Mouse (Mus musculus) naive thymus-derived CD4-positive, alpha-beta T cell, adult 2 months (primary cell): ENCODE measurements around the gene Mef2d.

Experiments
- DNase-seq: peaks from one replicate; pipeline ENCODE4 v3.0.0-alpha.2; 2011; ENCODE audit warnings: low read depth

The Mef2d gene

DNA sequence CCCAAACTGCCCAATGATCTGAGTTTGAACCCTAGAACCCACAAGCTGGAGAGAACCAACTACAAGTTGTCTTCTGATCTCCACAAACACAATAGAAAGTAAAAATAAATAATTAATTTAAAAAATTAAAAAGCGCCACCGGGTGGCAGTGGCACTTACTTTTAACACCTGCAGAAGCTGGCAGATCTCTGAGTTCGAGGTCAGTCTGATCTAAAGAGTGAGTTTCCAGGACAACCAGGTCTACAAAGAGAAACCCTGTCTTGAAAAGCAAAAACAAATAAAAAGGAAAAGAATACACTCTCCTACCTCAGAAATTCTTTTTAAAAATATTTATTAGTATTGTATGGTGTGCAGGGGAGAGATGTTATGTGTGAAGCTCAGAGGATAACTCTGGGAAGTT lies 4.4 kb upstream of the Mef2d start:
- DNase-seq = peak; percentile 82

DNA sequence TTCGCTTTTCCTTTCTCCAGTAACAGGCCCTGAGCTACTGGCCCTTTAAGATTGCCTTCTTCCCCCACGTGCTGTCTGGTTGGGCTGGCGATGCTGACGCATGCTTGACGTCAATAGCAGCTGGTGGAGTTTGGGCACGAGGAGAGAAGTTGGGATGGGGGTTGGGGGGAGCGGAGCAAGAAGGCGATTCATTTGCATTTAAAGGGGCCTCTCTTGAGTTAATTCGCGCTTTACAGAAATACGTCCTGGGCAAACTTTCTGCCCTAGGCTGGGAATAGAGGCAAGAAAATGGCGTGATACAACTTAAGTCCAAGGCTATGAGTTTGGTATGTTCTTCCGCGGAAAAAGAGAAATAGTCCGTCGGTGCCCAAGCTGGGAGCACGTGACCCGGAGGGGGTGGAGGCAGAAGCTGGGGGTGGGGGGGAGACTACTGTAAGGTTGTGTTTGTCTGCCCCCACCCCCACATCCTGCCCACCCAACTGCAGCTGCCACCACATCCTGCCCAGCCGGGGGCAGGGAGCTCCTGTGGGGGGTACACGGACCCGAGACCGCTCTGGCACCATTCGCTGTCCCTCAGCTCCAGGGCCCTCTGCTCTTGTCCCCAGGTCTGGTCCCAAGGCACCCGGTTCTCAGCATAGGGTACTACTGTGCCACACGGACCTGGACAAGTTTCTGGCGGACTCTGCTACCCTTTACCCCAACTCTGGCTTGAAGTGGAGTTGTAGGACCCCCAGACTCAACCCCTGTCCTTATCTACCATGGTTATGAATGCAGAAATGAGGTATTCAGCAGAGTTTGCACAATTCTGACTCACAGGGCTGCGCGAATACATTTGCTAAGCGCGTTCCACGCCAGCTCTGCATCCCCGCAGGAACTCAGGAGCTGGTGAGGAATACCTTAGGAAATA lies 3.6 kb upstream of the Mef2d start:
- DNase-seq = peak; percentile 96

DNA sequence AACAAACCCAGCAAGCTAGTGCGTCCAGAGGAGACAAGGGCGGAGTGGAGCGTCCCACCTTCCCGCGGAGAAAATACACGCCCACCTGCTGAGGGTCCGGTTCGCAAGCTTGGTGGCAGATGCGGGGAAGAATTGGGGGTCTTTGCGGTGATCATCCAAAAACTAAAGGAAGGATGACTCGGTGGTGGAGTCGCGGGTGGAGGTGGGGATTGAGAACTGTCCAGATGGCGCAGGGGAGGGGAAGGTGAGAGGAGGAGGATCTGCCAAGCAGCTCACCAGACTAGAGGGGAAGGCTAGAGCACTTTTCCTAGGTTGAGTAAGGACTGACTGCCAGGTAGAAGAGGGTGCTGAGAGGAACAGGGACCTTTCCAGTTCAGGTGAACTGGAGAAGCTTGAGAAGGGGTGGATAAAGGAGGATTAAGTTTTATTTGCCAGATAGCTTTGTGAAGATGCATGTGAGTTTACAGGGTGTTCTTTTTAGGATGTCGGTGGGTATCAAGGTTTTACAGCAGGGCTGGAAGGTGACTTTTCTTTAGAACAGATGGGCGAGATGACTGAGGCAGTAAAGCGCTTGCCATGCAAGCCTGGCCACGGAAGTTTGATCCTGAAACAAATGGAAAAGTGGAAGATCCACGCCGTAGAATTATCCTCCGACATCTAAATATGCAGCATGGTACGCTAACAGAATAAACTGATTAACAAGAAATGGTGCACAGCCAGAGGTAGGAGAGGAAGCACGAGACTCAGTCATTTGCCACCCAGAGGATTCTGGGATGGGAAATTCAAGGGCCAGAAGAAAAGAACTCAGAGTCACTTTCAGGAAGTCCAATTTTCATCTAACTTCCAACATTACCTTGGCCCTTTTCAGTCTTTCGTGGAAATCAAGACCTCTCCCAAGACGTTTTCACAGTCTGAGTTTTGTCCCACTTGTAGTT lies 2.7 kb upstream of the Mef2d start:
- peak; percentile 55 for DNase-seq

DNA sequence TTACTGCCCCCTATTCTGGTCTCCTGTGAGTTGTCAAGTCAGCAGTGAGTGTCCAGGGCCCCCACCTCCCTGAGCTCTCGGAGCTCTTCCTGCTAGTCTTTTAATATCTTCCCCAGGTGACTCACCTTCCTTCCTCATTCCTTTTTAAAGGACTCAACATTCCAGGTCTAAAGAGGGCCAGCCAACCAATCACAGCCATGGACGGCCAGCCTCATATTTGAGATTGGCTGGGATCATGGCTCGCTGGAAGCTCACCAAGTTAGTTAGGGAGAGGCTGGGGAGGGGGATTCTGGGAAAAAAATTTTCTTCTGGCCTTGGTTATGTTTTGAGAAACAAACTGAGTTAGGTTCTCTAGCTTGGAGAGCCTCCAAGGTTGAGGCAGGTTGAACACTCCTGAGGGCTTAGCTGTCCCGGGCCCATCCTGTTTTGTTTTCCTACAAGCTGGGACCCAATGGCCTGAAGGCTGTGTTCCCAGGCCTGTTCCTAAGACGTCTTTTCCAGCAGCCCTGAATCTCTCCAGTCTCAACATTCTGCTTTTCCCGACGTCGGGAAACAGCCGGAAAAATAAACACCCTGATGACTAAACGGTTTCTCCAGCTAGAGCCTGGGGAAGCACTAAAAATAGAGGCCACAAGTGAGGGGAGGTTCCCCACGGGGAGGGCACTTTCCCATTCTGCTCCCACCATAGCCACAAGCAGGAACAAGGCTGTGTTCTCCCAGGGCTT lies 1.8 kb upstream of the Mef2d start:
- DNase-seq = no peak

DNA sequence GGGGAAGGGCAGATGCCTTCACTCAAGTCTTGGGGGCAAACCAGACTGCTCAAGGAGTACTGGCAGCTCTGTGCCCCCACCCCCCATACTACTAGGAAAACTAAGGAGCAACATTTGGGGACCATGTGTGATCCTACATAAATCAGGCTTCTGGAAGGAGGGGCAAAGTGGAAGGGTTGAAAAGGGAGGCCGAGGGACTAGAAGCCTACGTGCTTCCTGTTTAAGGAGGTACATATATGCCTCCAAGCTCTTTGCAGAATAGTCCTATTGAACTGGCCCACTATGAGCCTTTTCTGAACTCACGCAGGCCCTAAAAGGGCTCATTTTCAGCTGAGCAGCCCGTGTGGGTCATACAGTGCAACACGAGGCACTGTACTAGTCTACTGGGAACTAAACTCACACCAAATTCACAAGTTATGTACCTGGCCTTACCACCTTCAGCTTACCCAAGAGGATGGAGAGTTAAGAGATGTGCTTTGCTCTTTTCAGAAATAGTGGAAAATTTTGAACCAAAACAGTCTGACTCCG lies 1.2 kb upstream of the Mef2d start:
- DNase-seq = peak; percentile 78

DNA sequence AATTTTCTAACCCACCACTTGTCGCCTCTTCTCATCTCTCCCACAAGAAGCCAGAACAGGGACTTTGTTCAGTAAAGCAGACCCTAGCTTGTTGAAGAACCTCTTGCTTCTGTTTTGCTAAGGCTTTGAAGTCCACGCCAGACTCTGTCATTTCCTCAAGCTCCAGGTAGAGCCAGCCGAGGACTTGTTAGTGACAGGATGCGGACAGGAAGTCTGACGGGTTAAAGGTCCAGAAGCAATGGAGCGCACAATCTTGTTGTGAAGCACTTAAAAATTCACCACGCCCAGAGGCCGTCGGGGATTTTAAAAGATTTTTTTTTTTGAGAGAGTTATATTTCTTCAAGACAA lies 759 bp upstream of the Mef2d start:
- DNase-seq = peak; percentile 87

DNA sequence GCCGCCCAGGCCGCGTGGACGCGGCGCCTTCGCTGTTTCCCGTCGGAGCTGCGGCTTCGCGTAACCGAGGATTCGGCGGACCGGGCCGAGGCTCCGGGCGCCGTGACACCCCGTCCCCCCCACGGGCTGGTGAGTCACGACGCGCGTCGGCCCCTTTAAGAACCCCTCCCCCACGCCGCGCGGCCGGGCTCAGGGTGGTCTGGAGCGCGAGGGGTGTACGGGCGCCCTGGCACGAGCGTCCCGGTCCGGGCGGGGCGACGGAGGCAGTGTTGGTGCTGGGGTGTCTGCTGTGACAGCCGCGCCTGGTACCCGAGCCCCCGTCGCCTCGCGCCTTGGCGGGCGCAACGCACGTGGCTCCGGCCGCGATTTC lies 359 bp downstream of the Mef2d start:
- DNase-seq = no peak

DNA sequence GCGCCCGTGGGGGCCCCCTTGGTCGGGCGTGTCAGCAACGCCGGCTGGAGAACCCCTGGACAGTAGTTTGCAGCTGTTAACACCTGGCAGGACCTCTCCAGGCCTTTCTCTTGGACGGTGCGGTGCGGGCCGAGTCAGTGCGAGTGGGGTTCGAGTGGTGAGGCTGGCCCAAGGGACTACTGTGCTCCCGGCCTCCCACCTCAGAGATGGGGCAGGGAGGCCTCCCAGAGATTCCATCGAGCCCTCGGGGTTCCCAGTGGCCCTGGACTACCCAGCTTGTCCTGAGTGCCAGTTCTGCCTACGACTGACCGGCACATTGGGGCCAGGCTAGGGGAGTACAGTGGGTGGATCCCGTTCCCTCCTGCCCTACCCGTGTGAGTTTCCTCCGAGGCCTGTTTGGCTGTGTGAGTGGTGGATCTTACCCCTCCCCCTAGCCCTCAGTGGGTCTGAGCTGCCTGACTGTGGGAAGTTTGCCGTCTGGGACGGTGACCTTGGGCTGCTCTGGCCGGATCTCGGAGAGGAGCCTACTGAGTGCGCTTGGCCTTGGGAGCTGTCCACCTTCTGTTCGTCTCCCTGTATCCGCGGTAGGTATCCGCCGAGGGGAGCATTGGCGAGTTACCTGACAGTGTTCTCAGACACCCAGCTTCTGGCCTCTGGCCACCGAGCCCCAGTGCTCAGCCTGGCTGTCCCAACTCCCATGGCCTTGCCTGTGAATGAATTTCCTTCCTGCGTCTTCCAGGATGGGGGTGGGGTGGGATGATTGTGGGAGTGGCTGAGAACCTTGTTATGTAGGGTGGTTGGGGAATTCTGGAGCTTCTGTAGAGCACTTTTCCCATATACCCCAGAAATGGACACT lies 972 bp downstream of the Mef2d start:
- peak; percentile 63 for DNase-seq

DNA sequence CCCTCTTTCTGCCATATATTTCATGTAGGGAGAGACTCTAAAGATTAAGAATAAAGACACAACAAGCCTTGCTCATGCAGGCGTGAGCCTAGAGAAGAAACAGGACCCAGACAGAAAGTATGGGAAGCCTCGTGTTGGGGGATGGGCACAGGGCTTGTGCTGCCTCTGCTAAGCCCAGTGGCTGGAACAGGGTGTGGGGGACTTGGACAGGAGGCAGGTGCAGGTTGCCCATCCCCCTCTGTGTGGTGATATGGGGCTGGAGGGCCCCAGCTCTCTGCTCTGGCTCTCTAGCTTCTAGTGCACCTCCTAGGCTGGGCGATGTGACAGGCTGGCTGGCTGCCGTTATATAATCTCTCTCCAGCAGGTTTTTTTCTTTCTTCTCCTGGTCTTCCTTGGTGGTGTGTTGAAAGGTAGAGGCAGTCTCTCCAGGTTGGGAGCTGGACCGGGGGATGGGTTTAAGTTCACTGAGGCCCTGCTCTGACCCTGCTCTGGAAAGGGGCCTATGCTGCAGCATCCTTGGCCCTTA lies 1.9 kb downstream of the Mef2d start:
- DNase-seq = peak; percentile 49

DNA sequence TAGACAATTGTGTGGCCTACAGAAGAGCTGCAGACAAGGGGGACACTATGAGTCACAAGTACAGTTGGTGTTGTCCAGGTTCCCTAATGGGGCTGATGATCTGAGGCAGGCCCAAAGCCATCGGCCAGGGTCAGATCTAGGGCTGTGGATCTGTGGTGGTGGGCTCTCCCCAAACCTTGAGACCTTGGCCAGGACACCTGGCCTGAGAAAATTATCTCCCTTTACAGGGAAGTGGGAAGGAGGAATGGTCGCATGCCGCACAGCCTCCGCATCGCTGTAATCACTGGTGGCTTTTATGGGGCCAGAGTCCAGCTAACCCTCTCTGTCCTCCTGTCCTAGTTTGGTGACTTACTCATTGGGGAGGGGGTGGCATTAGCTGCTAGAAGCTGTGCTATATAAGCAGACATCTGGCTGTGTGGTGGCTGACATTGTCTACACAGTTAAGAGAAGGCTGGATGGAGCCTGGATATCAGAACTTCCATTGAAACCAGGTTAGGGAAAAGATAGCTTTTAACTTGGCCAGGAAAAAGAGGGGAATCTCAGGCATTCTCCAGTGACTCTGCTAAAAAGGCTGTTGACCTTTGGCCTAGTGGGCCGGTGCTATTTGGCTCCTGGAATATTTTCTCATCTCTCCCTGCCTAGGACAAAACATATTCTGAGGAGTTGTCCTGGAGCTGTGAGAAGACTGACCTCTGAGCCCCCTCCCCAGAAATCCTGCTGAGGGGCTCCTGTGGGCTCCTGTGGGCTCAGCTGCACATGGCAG lies 2.7 kb downstream of the Mef2d start:
- DNase-seq = no peak

DNA sequence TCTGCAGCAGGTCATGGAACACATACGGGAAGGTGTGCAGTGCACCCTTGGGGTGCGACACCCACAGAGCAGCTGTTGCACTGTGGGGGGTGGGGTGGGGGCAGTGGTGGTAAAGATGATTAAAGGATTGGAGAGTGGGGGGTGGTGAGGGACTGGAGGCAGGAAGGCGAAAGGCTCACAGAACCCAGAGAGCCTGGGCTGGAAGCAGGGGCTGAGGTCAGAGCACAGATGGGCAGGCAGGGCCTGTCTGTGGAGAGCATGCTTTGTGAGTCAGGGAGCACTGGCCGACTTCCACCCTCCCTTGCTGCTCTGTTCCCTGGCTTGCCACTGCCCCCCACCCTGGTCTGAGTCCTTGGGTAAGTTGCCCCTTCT lies 3.2 kb downstream of the Mef2d start:
- DNase-seq = peak; percentile 50

DNA sequence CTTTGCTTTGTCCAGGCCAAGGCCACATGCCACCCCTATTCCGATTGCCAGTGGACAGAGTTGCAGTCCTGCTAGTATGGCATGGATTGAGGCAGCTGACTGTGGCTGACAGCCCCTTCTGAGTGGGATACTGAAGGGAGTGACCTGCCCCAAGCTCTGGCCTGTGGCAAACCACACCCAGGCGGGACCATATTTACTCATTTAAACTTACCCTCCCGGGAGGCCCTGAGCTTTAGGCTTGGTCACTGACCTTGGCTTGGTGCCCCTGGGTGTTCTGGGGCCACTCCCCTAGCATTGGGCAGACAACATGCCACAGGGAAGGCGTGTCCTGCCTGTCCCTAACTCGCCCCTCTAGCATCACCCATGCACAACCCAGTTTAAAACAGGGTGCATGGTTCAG lies 3.8 kb downstream of the Mef2d start:
- no peak for DNase-seq

DNA sequence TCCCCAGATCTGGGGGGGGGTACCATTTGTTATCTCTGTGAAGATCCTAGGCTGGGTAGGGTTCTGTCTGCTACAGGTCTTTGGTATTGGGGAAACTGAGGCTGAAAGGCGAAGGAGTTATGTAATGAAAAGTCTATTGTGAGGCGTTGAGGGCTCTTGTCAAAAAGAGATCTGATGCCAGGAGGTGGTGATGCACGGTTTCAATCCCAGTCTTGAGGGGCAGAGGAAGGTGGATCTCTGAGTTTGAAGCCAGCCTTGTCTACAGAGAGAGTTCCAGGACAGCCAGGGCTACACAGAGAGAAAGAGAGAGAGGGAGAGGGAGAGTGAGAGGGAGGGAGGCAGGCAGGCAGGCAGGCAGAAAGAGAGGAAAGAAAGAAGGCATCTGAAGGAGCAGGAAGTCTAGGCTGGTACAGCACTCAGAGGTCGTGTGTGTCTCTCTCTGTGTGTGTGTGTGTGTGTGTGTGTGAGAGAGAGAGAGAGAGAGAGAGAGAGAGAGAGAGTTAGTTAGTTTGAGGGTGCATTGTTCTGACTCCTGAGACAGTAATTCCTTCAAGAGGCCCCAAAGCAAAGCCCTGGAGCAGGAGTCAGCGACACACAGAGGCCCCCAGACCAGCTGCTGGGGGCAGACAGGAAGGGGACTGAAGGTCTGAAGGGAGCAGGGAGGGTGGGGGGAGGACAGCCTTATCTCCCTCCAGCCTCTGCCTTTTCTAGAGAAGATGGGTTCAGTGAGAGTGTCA lies 4.4 kb downstream of the Mef2d start:
- DNase-seq = peak; percentile 55

DNA sequence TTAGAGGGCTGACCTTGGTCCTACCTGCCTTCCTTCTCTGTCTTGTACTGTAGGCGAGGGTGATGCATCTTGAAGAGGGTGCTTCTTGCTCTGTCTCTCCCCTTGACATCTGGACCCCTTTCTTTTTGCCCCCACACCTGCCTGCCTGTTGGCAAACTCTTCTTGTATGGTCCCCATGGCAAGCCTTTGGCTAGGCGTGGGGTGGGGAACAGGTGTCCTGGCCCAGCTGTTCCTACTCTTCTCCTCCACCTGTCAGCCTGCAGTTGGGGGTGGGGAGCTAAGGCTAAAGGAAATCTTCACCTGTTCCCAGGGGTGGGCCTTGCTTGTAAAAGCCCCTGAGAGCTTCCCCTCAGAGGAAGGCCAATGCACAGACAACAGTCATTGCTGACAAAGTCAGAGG lies 5.3 kb downstream of the Mef2d start:
- no peak for DNase-seq

DNA sequence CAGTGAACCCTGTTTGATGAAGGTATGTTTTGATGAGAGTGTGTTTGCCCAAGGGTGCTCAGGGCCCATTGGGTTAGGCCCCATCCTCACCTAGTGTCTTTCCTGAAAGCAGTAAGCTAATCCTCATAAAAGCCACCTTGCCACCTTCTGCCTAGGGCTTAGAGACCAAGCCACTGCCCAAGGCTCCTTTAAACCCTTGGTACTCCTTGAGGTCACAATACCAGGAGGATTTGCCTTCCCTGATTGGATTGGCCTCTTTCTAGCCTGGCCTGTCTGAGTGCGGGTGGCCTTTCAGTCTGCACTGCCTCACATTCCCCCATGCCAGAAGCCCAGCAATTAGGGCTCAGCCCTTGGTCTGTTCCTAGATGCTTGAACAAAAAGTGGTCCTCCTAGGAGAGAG lies 5.7 kb downstream of the Mef2d start:
- no peak for DNase-seq

DNA sequence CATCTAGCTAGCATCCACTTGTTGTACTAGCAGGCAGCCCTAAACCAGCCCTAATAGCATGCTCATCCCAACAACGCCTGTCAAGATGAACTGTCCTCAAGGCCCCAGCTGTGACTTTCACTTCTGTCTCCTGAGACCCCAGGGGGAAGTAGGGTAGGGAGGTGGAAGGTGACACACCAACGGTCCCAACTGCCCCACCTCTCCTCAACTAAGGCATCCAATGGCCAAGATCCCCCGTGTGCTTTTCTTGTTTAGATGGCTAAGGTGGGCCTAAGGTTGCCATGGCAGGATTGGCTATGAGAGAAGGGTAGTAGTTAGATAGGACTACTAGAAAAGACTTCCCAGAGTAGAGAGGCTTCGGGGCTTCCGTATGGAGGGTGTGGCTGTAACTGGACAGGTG lies 6.2 kb downstream of the Mef2d start:
- DNase-seq = no peak

DNA sequence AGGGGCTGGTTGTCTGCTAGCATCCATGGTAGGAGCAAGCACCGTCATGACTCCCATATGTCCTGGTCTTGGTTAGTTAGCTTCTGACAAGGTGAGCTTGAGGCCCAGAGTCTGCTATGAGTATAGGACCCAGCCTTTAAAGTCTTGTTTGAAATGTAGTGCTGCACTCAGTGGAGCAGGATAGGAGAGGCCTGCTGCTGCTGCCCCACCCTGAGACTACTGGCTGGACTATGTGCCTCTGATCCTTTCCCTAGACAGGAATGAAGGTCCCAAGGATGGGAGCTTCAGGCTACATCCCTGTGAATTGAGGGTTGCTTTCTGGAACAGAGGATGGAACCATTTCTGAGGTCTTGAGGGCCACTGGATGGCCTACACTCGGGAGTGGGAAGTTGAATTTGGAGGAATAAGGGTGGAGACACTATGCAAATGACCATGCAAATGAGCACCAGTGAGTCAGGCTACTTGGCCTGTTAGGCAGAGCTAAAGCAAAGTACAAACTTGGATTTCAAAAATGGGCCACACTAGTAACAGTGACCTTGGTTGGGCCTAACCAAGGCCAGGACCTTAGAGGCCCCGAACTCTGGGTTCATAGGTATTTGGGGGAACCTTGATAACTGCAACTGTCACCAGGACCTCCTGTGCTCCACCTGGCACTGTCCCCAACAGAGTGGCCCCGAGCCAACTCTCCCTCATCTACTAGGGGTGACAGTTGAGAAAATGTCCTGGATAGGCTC lies 6.8 kb downstream of the Mef2d start:
- DNase-seq = no peak

DNA sequence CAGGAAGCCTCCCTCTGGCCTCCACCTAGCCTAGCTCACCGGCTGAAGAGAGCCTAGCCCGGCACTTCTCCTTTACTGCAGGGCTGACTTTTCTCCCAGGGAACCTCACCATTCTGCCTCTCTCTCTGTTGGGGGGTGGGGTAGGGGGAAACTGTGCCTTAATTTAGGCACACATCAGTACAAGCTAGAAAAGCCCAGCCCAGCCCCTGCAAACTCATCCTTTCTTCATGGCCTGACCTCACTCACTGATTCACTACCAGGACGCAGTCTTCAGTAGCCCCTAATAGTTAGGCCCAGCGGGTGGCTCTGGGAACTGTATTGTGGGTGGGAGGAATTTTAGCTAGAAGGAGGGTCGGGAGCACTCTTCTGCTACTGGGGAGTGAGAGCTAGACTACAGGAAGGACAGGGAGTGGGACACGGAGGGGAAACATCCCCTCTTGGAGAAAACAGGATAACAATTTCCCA lies 7.4 kb downstream of the Mef2d start:
- DNase-seq = no peak
